8 mouse cellular contexts compared by ENCODE assay signal in genomic region chr16:22264232-22264961, GRCm38 (mm10). TPM values are rescaled to one million over a fixed set of nuclear protein-coding genes. Genes with fewer than 3 reads are reported as not detected.
DNase-seq lines count a peak whose midpoint lies in the region; ATAC-seq and TF ChIP-seq lines count a peak whose summit lies in the region.

No protein-coding gene starts in this region.

- peak; percentile 54 for DNase-seq in 416B (ENCODE audit: low read depth)
- DNase-seq in lung, postnatal 0 days (ENCODE audit: low spot score), result peak; percentile 41
- peak; percentile 13 to 24 for DNase-seq in spleen, postnatal 14 days (ENCODE audit: low spot score in 2 of 2)
- DNase-seq in cerebellum, adult 9-11 months, result no peak
- DNase-seq in right cerebral cortex, adult 2 months (ENCODE audit: low spot score in 2 of 2), result no peak

- no peaks in the 10 kb centered on the region for H3K36me3 ChIP-seq in embryonic facial prominence, embryonic 15.5 days
- no peaks in the 10 kb centered on the region for H3K36me3 ChIP-seq in kidney, embryonic 14.5 days (ENCODE audit: control insufficient read depth, insufficient read depth, low read length)
- no peaks in the 10 kb centered on the region for H3K36me3 ChIP-seq in lung, postnatal 0 days (ENCODE audit: insufficient read depth, low read length)

- WGBS in embryonic facial prominence, embryonic 15.5 days, result under 1% methylated on average over 16 of the region's 16 CpGs
- WGBS in kidney, embryonic 14.5 days, result 1% methylated on average over 16 of the region's 16 CpGs
- WGBS in lung, postnatal 0 days, result 0% methylated on average over 16 of the region's 16 CpGs

- H3K4me1 ChIP-seq in embryonic facial prominence, embryonic 15.5 days, result peaks cover 17% of the 10 kb centered on the region
- H3K4me1 ChIP-seq in kidney, embryonic 14.5 days (ENCODE audit: control insufficient read depth, insufficient read depth, low read length), result peaks cover 9% of the 10 kb centered on the region; the same call in 1 of the 2 replicates
- H3K4me1 ChIP-seq in lung, postnatal 0 days (ENCODE audit: insufficient read depth, low read depth, low read length), result peaks cover 18% of the 10 kb centered on the region

- peak overlapping the region; percentile 99 for H3K9ac ChIP-seq in embryonic facial prominence, embryonic 15.5 days
- H3K9ac ChIP-seq in kidney, embryonic 14.5 days (ENCODE audit: low read depth, low read length), result peak overlapping the region; percentile 98
- H3K9ac ChIP-seq in lung, postnatal 0 days (replicated peaks; ENCODE audit: low read depth), result peak overlapping the region; percentile 94

- peak overlapping the region; percentile 97 for H3K27ac ChIP-seq in embryonic facial prominence, embryonic 15.5 days (replicated peaks)
- peak overlapping the region; percentile 95; the same call in 1 of the 2 replicates for H3K27ac ChIP-seq in kidney, embryonic 14.5 days (ENCODE audit: low read depth, low read length)
- H3K27ac ChIP-seq in lung, postnatal 0 days (ENCODE audit: low read length), result peak overlapping the region; percentile 98

- peak overlapping the region; percentile 93 for H3K4me3 ChIP-seq in embryonic facial prominence, embryonic 15.5 days (replicated peaks)
- peak overlapping the region; percentile 91 for H3K4me3 ChIP-seq in kidney, embryonic 14.5 days (ENCODE audit: low read length)
- peak overlapping the region; percentile 94 for H3K4me3 ChIP-seq in lung, postnatal 0 days (ENCODE audit: low read depth, low read length)

- TF ChIP-seq CTCF in lung, postnatal 0 days (IDR thresholded peaks at IDR 0.05), result no peak

- peak overlapping the region; percentile 65 for H3K4me2 ChIP-seq in embryonic facial prominence, embryonic 15.5 days (replicated peaks)
- H3K4me2 ChIP-seq in kidney, embryonic 14.5 days (replicated peaks; ENCODE audit: low read depth, low read length), result peak overlapping the region; percentile 77
- H3K4me2 ChIP-seq in lung, postnatal 0 days (replicated peaks; ENCODE audit: low read depth, low read length), result peak overlapping the region; percentile 59

- no peaks in the 10 kb centered on the region for H3K27me3 ChIP-seq in embryonic facial prominence, embryonic 15.5 days
- no peaks in the 10 kb centered on the region for H3K27me3 ChIP-seq in kidney, embryonic 14.5 days (ENCODE audit: control insufficient read depth, insufficient read depth, low read length)
- H3K27me3 ChIP-seq in lung, postnatal 0 days (replicated peaks; ENCODE audit: insufficient read depth, low read length), result no peaks in the 10 kb centered on the region

- peak; percentile 22 for ATAC-seq in CD4-positive, CD25-positive, alpha-beta regulatory T cell, adult 4 months
- ATAC-seq in embryonic facial prominence, embryonic 15.5 days (ENCODE audit: insufficient number of reproducible peaks, low FRiP score, low TSS enrichment, low read depth), result no peak
- ATAC-seq in kidney, embryonic 14.5 days (ENCODE audit: low FRiP score, low TSS enrichment), result no peak
- ATAC-seq in lung, postnatal 0 days, result no peak

- TF ChIP-seq EP300 in lung, postnatal 0 days (IDR thresholded peaks at IDR 0.05), result no peak

- no peaks in the 10 kb centered on the region for H3K9me3 ChIP-seq in embryonic facial prominence, embryonic 15.5 days (replicated peaks)
- no peaks in the 10 kb centered on the region for H3K9me3 ChIP-seq in kidney, embryonic 14.5 days (ENCODE audit: control insufficient read depth, low read length)
- no peaks in the 10 kb centered on the region for H3K9me3 ChIP-seq in lung, postnatal 0 days (ENCODE audit: low read length)

RNA-seq across cellular contexts. Expression of gene Tra2b, which starts 1.4 kb away (rescaled TPM):
- polyA plus RNA-seq in CD4-positive, CD25-positive, alpha-beta regulatory T cell, adult 4 months (2017; shearing (Covaris generic)), result 100 to 1,000 TPM; 457 to 480 TPM
- polyA plus RNA-seq in embryonic facial prominence, embryonic 15.5 days (2015; fragmentation: Nextera tagmentation; extraction: Ambion mirVana), result 306 and 310 TPM in 2 replicates
- polyA plus RNA-seq in kidney, embryonic 14.5 days (2014; fragmentation: Nextera tagmentation; extraction: Ambion mirVana), result 410 and 424 TPM in 2 replicates
- polyA plus RNA-seq in lung, postnatal 0 days (2015; fragmentation: Nextera tagmentation; extraction: Ambion mirVana), result 127 and 145 TPM in 2 replicates

Comparison
In these comparisons a context has a peak if more than half of its experiments do, and no peak if none do; other contexts are left out.
1. DNase-seq: peak in 416B (single experiment), lung, postnatal 0 days (single experiment) and spleen, postnatal 14 days (2 of 2); none in cerebellum, adult 9-11 months (single experiment) and right cerebral cortex, adult 2 months (0 of 2).
2. Peak in every context shown above with its lines, with median percentiles within 50 percentile points of each other: H3K27ac ChIP-seq, H3K4me2 ChIP-seq, H3K4me3 ChIP-seq and H3K9ac ChIP-seq.